Mouse (Mus musculus): ENCODE measurements around the gene Serbp1.

DNA sequence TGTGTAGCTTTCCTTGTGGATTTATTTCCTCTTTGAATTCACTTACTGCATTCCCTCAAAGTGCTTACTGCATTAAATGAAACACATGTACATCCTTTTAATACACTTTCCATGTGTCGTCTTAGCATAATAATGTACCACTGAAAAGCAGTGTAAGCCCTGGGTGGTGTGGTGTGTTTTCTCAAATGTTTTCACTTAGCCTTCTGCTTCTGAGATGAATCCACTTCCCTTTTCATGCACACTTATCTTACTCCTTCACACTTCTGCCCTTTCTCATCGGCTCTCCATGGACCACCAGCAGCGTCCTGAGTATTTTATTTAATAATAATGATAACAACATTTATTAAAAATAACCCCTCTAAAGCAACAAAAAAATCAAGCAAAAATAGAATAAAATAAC, 71.8 kb downstream of the Serbp1 start:
- no peak for TF ChIP-seq CTCF (IDR thresholded peaks at IDR 0.05)
- no peak for TF ChIP-seq POLR2A (IDR thresholded peaks at IDR 0.05; ENCODE audit: insufficient read depth, low read depth, low read length)

All from heart, adult 2 months (tissue).